Mouse (Mus musculus): Measurements from ENCODE around the gene Herc6.

Gene Herc6

GRCm38 (mm10) chr6:57567630-57568029 lies 13.2 kb upstream of the Herc6 start:
- in situ Hi-C loops (cut with MboI; ENCODE audit: low pct_unique_long_range_greater_than_20kb in 1 of 2, low sequenced_read_pairs in 2 of 2, unreplicated experiment in 1 of 2) = loop anchor here in 1 of 2 experiments (25.0 kb wide), 1 partner anchor 755 kb away; no protein-coding TSS in a partner anchor

GRCm38 (mm10) chr6:57570170-57570974 lies 10.4 kb upstream of the Herc6 start:
- in situ Hi-C loops (cut with MboI; ENCODE audit: low pct_unique_long_range_greater_than_20kb in 1 of 2, low sequenced_read_pairs in 2 of 2, unreplicated experiment in 1 of 2) = loop anchor here in 1 of 2 experiments (25.0 kb wide), 1 partner anchor 758 kb away; no protein-coding TSS in a partner anchor

- in situ Hi-C loops (cut with MboI; ENCODE audit: low pct_unique_long_range_greater_than_20kb in 1 of 2, low sequenced_read_pairs in 2 of 2, unreplicated experiment in 1 of 2) = loop anchor here in 1 of 2 experiments (25.0 kb wide), 1 partner anchor 759 kb away; no protein-coding TSS in a partner anchor
These were observed 9.2 kb upstream of the Herc6 start for GRCm38 (mm10) chr6:57571587-57571986.

- in situ Hi-C loops (cut with MboI; ENCODE audit: low pct_unique_long_range_greater_than_20kb in 1 of 2, low sequenced_read_pairs in 2 of 2, unreplicated experiment in 1 of 2) = no loop called here
These were observed 795 bp downstream of the Herc6 start for GRCm38 (mm10) chr6:57581595-57581994.

GRCm38 (mm10) chr6:57582356-57582755 lies 1.6 kb downstream of the Herc6 start:
- in situ Hi-C loops (cut with MboI; ENCODE audit: low pct_unique_long_range_greater_than_20kb in 1 of 2, low sequenced_read_pairs in 2 of 2, unreplicated experiment in 1 of 2) = no loop called here

GRCm38 (mm10) chr6:57605546-57606307 lies 24.9 kb downstream of the Herc6 start:
- in situ Hi-C loops (cut with MboI; ENCODE audit: low pct_unique_long_range_greater_than_20kb in 1 of 2, low sequenced_read_pairs in 2 of 2, unreplicated experiment in 1 of 2) = no loop called here

GRCm38 (mm10) chr6:57607999-57608398 lies 27.2 kb downstream of the Herc6 start:
- in situ Hi-C loops (cut with MboI; ENCODE audit: low pct_unique_long_range_greater_than_20kb in 1 of 2, low sequenced_read_pairs in 2 of 2, unreplicated experiment in 1 of 2) = no loop called here

- in situ Hi-C loops (cut with MboI; ENCODE audit: low pct_unique_long_range_greater_than_20kb in 1 of 2, low sequenced_read_pairs in 2 of 2, unreplicated experiment in 1 of 2) = no loop called here
These were observed 28.8 kb downstream of the Herc6 start for GRCm38 (mm10) chr6:57609631-57610030.

- in situ Hi-C loops (cut with MboI; ENCODE audit: low pct_unique_long_range_greater_than_20kb in 1 of 2, low sequenced_read_pairs in 2 of 2, unreplicated experiment in 1 of 2) = no loop called here
These were observed 35.0 kb downstream of the Herc6 start for GRCm38 (mm10) chr6:57615788-57616187.

GRCm38 (mm10) chr6:57639531-57639930 lies 58.7 kb downstream of the Herc6 start:
- in situ Hi-C loops (cut with MboI; ENCODE audit: low pct_unique_long_range_greater_than_20kb in 1 of 2, low sequenced_read_pairs in 2 of 2, unreplicated experiment in 1 of 2) = no loop called here

- in situ Hi-C loops (cut with MboI; ENCODE audit: low pct_unique_long_range_greater_than_20kb in 1 of 2, low sequenced_read_pairs in 2 of 2, unreplicated experiment in 1 of 2) = no loop called here
These were observed 61.0 kb downstream of the Herc6 start for GRCm38 (mm10) chr6:57641789-57642188.

- in situ Hi-C loops (cut with MboI; ENCODE audit: low pct_unique_long_range_greater_than_20kb in 1 of 2, low sequenced_read_pairs in 2 of 2, unreplicated experiment in 1 of 2) = no loop called here
These were observed 66.5 kb downstream of the Herc6 start for GRCm38 (mm10) chr6:57647256-57647655.

- in situ Hi-C loops (cut with MboI; ENCODE audit: low pct_unique_long_range_greater_than_20kb in 1 of 2, low sequenced_read_pairs in 2 of 2, unreplicated experiment in 1 of 2) = no loop called here
These were observed 80.5 kb downstream of the Herc6 start for GRCm38 (mm10) chr6:57661295-57661694.

- in situ Hi-C loops (cut with MboI; ENCODE audit: low pct_unique_long_range_greater_than_20kb in 1 of 2, low sequenced_read_pairs in 2 of 2, unreplicated experiment in 1 of 2) = no loop called here
These were observed 103.4 kb downstream of the Herc6 start for GRCm38 (mm10) chr6:57684156-57684555.

GRCm38 (mm10) chr6:57691467-57692261 lies 110.9 kb downstream of the Herc6 start, which contains the start of gene Pyurf:
Gene Pyurf (minus strand): TSS chr6:57692078.
- in situ Hi-C loops (cut with MboI; ENCODE audit: low pct_unique_long_range_greater_than_20kb in 1 of 2, low sequenced_read_pairs in 2 of 2, unreplicated experiment in 1 of 2) = no loop called here

GRCm38 (mm10) chr6:57693116-57693515 lies 112.3 kb downstream of the Herc6 start:
- in situ Hi-C loops (cut with MboI; ENCODE audit: low pct_unique_long_range_greater_than_20kb in 1 of 2, low sequenced_read_pairs in 2 of 2, unreplicated experiment in 1 of 2) = no loop called here

GRCm38 (mm10) chr6:57701686-57702085 lies 120.9 kb downstream of the Herc6 start:
- in situ Hi-C loops (cut with MboI; ENCODE audit: low pct_unique_long_range_greater_than_20kb in 1 of 2, low sequenced_read_pairs in 2 of 2, unreplicated experiment in 1 of 2) = no loop called here

GRCm38 (mm10) chr6:57702376-57702742 lies 121.6 kb downstream of the Herc6 start, which contains the start of gene Lancl2:
Gene Lancl2 (plus strand): TSS chr6:57702540.
- in situ Hi-C loops (cut with MboI; ENCODE audit: low pct_unique_long_range_greater_than_20kb in 1 of 2, low sequenced_read_pairs in 2 of 2, unreplicated experiment in 1 of 2) = no loop called here
